In the genomic region with DNA sequence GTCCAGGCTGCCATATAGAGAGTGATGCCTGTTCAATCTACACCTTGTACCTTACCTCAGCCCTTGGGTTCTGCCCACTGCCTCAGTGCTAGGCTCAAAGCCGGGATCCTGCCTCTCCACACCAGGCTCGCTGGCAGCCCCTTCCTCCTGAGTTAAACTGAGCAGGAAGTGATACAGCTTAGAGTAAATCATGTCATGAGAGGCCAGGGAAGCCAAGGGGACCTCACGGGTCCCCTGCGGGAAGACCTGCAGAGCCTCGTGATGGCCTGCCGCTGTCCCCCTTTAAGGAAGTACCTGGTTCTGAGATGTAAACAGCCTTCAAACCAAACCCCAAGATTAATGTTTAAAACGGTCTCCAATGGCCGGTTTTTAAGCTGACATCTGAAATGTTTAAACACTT, we compare ENCODE assay signal across 19 mouse cellular contexts. TPM values are rescaled to one million over a fixed set of nuclear protein-coding genes. Genes with fewer than 3 reads are reported as not detected.
DNase-seq lines count a peak whose midpoint lies in the region; ATAC-seq and TF ChIP-seq lines count a peak whose summit lies in the region.
"Had no signal": no experiment of that assay in that cellular context is flagged by ENCODE, and none has a peak within 500 bp of the region (broad histone marks: within the 10 kb centered on the region; RNA-seq: fewer than 3 reads in every experiment).

No protein-coding gene starts in this region.

- no peak for TF ChIP-seq POLR2A in kidney, adult 2 months (IDR thresholded peaks at IDR 0.05; ENCODE audit: low read depth, low read length)

- peak; percentile 59 for DNase-seq in kidney, adult 2 months
- DNase-seq in kidney, postnatal 10 days = no peak
- peak; percentile 42 for DNase-seq in thymus, postnatal 4 days
- DNase-seq in thymus, postnatal 14 days = no peak
- no peak for DNase-seq in right cerebral cortex, postnatal 36 days (ENCODE audit: low spot score in 2 of 2)
- DNase-seq in left cerebral cortex, adult 18-20 months (ENCODE audit: low spot score in 2 of 2) = no peak
- DNase-seq: adrenal gland, adult 2 months; cerebellum, adult 8-10 months; kidney, adult 18-20 months; kidney, postnatal 36 days; liver, embryonic 13.5 days; right cerebral cortex, postnatal 25 days had no signal

- H3K27me3 ChIP-seq in kidney, adult 2 months (replicated peaks; ENCODE audit: control insufficient read depth, insufficient read depth, low read length) = no peaks in the 10 kb centered on the region
- no peaks in the 10 kb centered on the region for H3K27me3 ChIP-seq in intestine, embryonic 16.5 days (replicated peaks; ENCODE audit: control insufficient read depth, insufficient read depth, low read length)
- H3K27me3 ChIP-seq: limb, embryonic 12.5 days; liver, embryonic 13.5 days; midbrain, embryonic 13.5 days had no signal

- no peak overlapping the region for H3K4me2 ChIP-seq in intestine, embryonic 16.5 days (ENCODE audit: low read depth, low read length)
- H3K4me2 ChIP-seq: hindbrain, embryonic 14.5 days; limb, embryonic 12.5 days; liver, embryonic 13.5 days; midbrain, embryonic 13.5 days had no signal

- no peak overlapping the region for H3K9ac ChIP-seq in intestine, embryonic 16.5 days (ENCODE audit: low read depth, low read length)
- H3K9ac ChIP-seq: hindbrain, embryonic 14.5 days; limb, embryonic 12.5 days; liver, embryonic 13.5 days; midbrain, embryonic 13.5 days had no signal

- WGBS in kidney, adult 2 months = 19% methylated on average over 8 of the region's 8 CpGs
- 22% methylated on average over 8 of the region's 8 CpGs for WGBS in intestine, embryonic 16.5 days

- H3K4me3 ChIP-seq in kidney, adult 2 months (ENCODE audit: insufficient read depth, low read depth, low read length) = no peak overlapping the region
- no peak overlapping the region for H3K4me3 ChIP-seq in intestine, embryonic 16.5 days (ENCODE audit: low read length)
- H3K4me3 ChIP-seq: heart, embryonic 10.5 days; limb, embryonic 12.5 days; liver, embryonic 13.5 days; midbrain, embryonic 13.5 days; myocyte had no signal

- H3K4me1 ChIP-seq in kidney, adult 2 months (ENCODE audit: control insufficient read depth, insufficient read depth, low read length) = peaks cover 15% of the 10 kb centered on the region
- H3K4me1 ChIP-seq in intestine, embryonic 16.5 days (ENCODE audit: control insufficient read depth, insufficient read depth, low read length) = peaks cover 23% of the 10 kb centered on the region
- H3K4me1 ChIP-seq: liver, embryonic 13.5 days had no signal

- H3K9me3 ChIP-seq in intestine, embryonic 16.5 days (ENCODE audit: control insufficient read depth, low read length) = no peaks in the 10 kb centered on the region
- H3K9me3 ChIP-seq: heart, embryonic 10.5 days; limb, embryonic 12.5 days; liver, embryonic 13.5 days; midbrain, embryonic 13.5 days had no signal

- H3K27ac ChIP-seq in kidney, adult 2 months (ENCODE audit: insufficient read depth, low read depth, low read length) = no peak overlapping the region
- H3K27ac ChIP-seq in intestine, embryonic 16.5 days (ENCODE audit: low read length) = no peak overlapping the region
- H3K27ac ChIP-seq: heart, embryonic 10.5 days; hindbrain, embryonic 14.5 days; limb, embryonic 12.5 days; liver, embryonic 13.5 days; midbrain, embryonic 13.5 days had no signal

- ATAC-seq in intestine, embryonic 16.5 days = peak; percentile 16
- ATAC-seq: lung, postnatal 0 days had no signal

- no peak for TF ChIP-seq CTCF in kidney, adult 2 months (conservative IDR thresholded peaks at IDR 0.05; ENCODE audit: insufficient read depth, insufficient read length, low read depth, low read length)

- H3K36me3 ChIP-seq in kidney, adult 2 months (ENCODE audit: control insufficient read depth, insufficient read depth, low read length) = no peaks in the 10 kb centered on the region
- no peaks in the 10 kb centered on the region for H3K36me3 ChIP-seq in intestine, embryonic 16.5 days (ENCODE audit: control insufficient read depth, insufficient read depth, low read length)
- H3K36me3 ChIP-seq: heart, embryonic 10.5 days; liver, embryonic 13.5 days had no signal

RNA-seq across cellular contexts. Expression of a gene that starts 32.6 kb away (rescaled TPM):
- 27.6 and 29.0 TPM in 2 replicates for polyA plus RNA-seq in kidney, adult 2 months (2012; rRNA removed)
- polyA plus RNA-seq in intestine, embryonic 16.5 days (2015; fragmentation: Nextera tagmentation; extraction: Ambion mirVana) = 51.4 and 57.1 TPM in 2 replicates
- 10 to 100 TPM; 56.0 to 63.6 TPM for total RNA-seq in left cerebral cortex, adult 18-20 months (2021)

Comparison
In these comparisons a context has a peak if more than half of its experiments do, and no peak if none do; other contexts are left out.
1. DNase-seq: peak in kidney, adult 2 months (single experiment) and thymus, postnatal 4 days (single experiment); none in kidney, postnatal 10 days (single experiment), thymus, postnatal 14 days (single experiment), right cerebral cortex, postnatal 36 days (0 of 2) and left cerebral cortex, adult 18-20 months (0 of 2).